Mouse (Mus musculus) thymus, adult 2 months (tissue): Measurements from ENCODE around the gene Thoc3.

Source experiments
- CTCF ChIP-seq: fragments of 200-500 bp; IDR thresholded peaks from 2 replicates; pipeline ENCODE4 v1.5.1; 2012; ENCODE audit warnings: mild to moderate bottlenecking, control low read depth, low read length, moderate library complexity, borderline replicate concordance; ENCODE audit not compliant: control insufficient read depth, poor library complexity, insufficient read depth; ENCODE audit errors: extremely low read depth
- POLR2A ChIP-seq: fragments of 200-500 bp; IDR thresholded peaks from 2 replicates; pipeline ENCODE4 v1.6.1; 2012; ENCODE audit warnings: mild to moderate bottlenecking, low read length, control low read depth, moderate library complexity; ENCODE audit not compliant: control insufficient read depth, poor library complexity, insufficient read depth; ENCODE audit errors: extremely low read depth

- no peak for TF ChIP-seq POLR2A
- TF ChIP-seq CTCF = no peak
These were observed 39.9 kb downstream of the Thoc3 start for GRCm38 (mm10) chr13:54428771-54429170.
